Mouse (Mus musculus) gastrocnemius, postnatal 25 days (tissue): ENCODE data around the gene Slc25a44. TPM values are rescaled to one million over a fixed set of nuclear protein-coding genes. Genes with fewer than 3 reads are reported as not detected.
"Not testable (repeated sequence)": the region's sequence is repeated elsewhere in the genome, so short reads cannot be mapped to it uniquely, and the experiment has no call there.

Source experiments
- DNase-seq: peaks from one replicate; pipeline ENCODE4 v3.0.0; 2022
- total RNA-seq, 2 experiments: library from RNA; stranded (reverse); gene quantifications; 1 replicate in 1 of 2; 2 replicates in 1 of 2; pipeline ENCODE4 v1.2.3; 2021

The Slc25a44 gene
- total RNA-seq, 2 experiments from 2014 or later: 14.3 to 14.5 TPM

DNA sequence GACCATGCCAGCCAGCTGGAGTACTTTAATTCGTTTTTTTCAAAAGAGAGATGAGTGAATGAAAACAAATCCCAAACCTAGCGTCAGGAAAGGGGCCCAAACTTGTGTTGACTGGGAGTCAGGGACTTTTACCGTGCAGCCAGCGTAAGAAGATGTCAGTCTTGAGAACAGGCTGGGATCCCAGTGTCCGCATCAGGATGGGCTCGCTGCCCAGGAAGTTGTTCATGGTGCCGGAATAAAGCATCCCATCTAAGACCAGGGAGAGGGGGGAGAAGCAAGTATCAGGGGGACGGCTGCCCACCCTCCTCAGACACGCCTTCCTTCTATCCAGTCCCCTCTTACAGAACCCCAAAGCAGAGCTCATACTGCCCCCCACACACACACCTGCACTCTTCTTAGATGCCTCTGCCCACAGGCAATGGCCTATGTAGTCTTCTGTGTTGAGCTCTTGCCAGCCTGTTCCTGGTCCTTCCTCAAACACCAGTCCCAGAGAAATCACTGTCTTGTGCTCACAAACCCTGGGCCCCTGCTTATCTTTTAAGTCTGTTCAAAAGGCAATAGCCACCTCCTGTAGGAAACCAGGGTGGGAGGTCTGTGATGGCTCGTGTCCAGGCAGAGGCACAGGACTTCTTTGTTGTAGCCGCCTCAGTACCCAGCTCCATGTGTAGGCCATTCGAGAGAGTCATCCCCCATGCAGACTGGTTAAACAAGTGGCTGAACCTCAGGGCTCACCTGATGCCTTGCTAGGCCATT is 25.6 kb upstream of the Slc25a44 start:
- DNase-seq: no peak

- DNase-seq: peak; percentile 51
Measured at GRCm38 (mm10) chr3:88449395-88450023, 24.6 kb upstream of the Slc25a44 start.

DNA sequence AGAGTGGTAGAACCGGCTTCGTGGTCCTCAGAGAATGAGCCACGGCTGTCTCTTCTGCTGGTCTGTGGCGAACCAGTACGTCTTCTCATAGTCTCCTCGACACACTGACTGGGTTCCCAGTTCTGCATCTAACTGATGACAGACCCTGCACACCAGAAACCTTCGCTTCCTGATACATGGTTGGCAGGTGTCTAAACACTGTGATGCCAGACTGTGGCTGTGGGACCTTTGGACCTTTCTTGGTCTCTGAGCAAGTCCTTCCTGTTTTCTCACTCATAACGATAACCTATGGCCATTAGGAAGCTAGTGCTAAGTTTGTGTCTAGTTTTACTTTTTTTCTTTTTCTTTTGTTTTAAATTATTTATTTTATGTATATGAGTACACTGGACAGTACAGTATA is 23.5 kb upstream of the Slc25a44 start:
- DNase-seq: no peak

DNA sequence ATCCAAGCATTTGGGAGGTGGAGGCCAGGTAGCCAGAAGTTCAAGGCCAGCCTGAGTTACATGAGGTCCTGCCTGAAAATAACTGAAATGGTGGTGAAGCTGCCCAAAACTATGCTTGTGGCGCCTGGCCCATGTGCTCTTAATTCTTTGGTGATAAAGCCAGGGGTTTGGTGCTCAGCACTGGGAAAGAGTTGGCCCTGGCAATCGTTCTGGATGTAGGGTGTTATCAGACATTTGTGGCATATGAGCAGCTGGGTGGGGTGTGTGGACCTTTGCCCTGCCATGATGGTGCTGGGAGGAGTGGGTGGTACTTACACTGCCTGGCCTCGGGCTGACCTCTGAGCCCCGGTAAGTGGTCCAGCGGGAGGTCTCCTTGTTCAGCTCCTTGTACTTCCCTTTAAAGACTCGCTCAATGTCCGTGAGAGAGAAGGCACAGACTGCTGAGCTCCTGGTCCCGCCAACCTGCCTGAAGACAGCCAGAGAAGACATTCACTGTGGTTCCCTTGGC is 22.8 kb upstream of the Slc25a44 start:
- no peak for DNase-seq

DNA sequence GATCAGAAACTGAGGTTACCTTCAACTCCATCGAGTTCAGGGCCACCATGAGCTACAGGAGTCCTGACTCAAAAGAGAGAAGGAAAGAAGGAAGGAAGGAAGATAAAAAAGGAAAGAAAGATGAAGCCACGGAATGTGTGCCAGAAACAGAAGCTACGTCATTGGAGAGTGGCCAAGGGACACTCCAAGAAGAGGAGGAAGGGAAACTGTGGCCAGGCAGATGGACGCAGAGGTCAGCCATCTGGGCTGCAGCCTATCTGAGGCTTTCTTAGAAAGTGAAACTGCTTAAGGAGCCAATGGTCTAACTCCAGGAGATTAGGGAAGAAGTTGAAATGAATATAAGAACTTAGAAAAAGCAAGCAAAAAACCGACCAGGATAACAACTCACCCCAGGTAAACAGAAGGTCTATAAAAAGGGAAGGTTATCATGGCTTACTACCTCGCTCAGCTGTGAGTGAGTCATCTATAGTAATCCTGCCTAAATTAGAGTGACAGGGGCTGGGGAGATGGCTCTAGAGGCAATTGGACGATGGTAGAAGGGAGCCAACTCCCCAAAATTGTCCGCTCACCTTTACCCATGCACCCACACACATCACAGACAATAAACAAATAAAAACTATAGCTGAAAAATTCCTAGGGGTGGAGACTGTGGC is 21.7 kb upstream of the Slc25a44 start:
- peak; percentile 34 for DNase-seq

- DNase-seq: no peak
Measured at GRCm38 (mm10) chr3:88442888-88443287, 17.9 kb upstream of the Slc25a44 start.

DNA sequence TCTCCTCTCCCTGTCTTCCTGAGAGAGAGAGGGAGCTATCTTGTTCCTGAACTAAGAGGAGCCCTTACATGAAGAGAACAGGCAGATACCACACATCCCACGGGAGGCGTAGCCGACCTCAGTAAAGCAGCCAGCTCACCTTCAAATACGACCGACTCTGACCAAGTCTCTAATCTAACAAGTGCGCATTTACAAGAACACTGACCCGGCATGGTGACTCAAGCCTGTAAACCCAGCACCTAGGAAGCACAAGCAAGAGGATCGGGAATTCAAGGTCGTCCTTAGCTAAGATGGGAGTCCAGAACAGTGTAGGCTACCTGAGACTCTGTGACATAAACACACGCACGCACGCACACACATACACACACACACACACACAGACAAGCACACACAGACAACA is 17.5 kb upstream of the Slc25a44 start:
- no peak for DNase-seq

DNA sequence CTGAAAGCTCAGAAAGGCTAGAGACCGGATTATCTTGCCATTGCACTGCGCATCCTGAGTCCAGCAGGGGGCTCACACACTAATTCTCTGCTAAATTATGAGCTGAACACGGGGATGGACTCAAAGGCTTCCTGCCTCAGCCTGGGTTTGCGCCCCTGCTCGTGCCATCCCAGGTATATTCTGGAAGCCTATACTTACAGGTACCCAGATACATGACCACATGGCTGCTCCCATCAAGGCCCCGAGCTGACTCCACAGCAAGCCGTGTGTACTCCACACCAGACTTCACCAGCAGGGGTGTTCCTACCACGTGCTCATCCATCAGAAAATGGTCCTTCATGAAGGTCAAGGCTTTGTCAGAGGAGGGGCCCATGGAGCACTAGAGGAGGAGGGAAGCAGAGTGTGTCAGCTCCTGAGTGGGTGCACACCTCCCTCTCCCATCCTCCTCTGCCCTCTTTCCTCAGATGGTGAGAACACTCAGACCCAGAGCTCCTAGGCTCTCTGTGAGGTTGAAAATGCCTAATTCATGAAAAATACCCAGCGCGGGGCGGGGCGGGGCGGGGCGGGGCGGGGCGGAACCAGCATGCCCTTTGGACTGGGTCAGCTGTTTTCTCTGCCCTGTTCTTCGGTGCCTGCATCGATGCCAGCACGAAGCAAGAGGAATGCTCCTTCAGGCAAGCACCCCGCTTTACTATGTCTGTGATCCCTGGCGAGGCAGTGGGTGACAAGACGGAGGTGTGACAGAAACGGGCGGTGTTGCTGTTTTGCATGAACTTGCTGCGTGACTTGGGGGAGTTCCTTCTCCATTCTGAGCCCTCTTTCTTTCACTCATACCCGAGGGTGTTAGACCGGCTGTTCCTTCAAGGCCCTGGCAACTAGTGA is 15.8 kb upstream of the Slc25a44 start:
- DNase-seq: no peak

GRCm38 (mm10) chr3:88439582-88439981 is 14.6 kb upstream of the Slc25a44 start:
- DNase-seq: no peak

- DNase-seq: no peak
Measured at GRCm38 (mm10) chr3:88437454-88437853, 12.5 kb upstream of the Slc25a44 start.

GRCm38 (mm10) chr3:88436395-88437201 is 11.7 kb upstream of the Slc25a44 start:
- DNase-seq: peak; percentile 33

DNA sequence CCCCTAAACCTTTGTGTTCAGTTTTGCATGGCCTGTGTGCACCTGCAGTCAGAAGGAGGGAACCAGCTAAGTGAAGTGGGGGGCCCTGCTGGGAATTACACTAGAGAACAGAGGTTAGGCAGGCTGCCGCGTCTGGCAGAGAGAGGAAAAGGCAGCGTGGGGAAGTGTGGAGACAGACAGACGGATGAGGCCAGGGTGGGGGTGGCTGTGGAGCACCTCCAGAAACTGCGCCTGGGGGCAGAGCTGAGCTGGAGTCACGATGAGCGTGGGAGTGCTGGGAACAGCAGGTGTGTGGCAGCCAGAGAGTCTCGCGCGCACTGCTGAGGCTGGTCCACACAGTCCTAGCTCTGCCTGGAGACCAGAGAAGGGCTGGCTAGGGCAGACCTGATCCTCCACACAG is 10.6 kb upstream of the Slc25a44 start:
- DNase-seq: no peak

DNA sequence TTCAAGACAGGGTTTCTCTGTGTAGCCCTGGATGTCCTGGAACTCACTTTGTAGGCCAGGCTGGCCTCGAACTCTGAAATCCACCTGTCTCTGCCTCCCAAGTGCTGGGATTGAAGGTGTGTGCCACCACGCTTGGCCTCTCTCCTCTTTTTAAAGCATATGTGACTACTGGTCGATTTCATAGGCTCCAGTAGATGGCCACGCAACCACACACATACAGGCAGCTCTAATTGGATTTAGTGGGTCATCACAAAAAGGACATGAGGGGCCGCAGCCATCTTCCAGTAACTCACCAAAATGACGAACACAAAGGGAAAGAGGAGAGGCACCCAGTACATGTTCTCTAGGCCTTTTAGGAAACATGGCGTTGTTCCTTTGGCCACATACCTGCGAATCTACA is 3.7 kb upstream of the Slc25a44 start:
- DNase-seq: not testable (repeated sequence)

- no peak for DNase-seq
Measured at GRCm38 (mm10) chr3:88427342-88427905, 2.5 kb upstream of the Slc25a44 start.

- no peak for DNase-seq
Measured at GRCm38 (mm10) chr3:88425708-88426420, 925 bp upstream of the Slc25a44 start.

- DNase-seq: no peak
Measured at GRCm38 (mm10) chr3:88425330-88425689, 371 bp upstream of the Slc25a44 start.

- no peak for DNase-seq
Measured at GRCm38 (mm10) chr3:88422020-88422720, 2.8 kb downstream of the Slc25a44 start.

GRCm38 (mm10) chr3:88420771-88421170 is 4.2 kb downstream of the Slc25a44 start:
- DNase-seq: no peak

- DNase-seq: no peak
Measured at GRCm38 (mm10) chr3:88418016-88418415, 6.9 kb downstream of the Slc25a44 start.

- no peak for DNase-seq
Measured at GRCm38 (mm10) chr3:88415668-88416067, 9.3 kb downstream of the Slc25a44 start.
